Mouse (Mus musculus) lung, embryonic 16.5 days (tissue): Measurements from ENCODE around the gene Cdipt. TPM values are rescaled to one million over a fixed set of nuclear protein-coding genes. Genes with fewer than 3 reads are reported as not detected.

Experiments
- ATAC-seq: fragments of 200-750 bp; cut with Nextera tagmentation; 2 replicates; pipeline ENCODE4 v1.8.0; 2017; ENCODE audit warnings: low read depth, mild to moderate bottlenecking, moderate library complexity
- H3K27ac ChIP-seq: fragments of 300-500 bp; sonication (generic); 2 replicates; pipeline ENCODE4 v1.5.1; 2014; ENCODE audit warnings: mild to moderate bottlenecking, control low read depth, low read length
- H3K27me3 ChIP-seq: fragments of 300-500 bp; sonication (generic); 2 replicates; pipeline ENCODE4 v1.6.1; 2014; ENCODE audit warnings: low read depth, low read length, mixed read lengths; ENCODE audit not compliant: control insufficient read depth, insufficient read depth
- H3K36me3 ChIP-seq: fragments of 300-500 bp; sonication (generic); 2 replicates; pipeline ENCODE4 v1.6.1; 2014; ENCODE audit warnings: low read length; ENCODE audit not compliant: control insufficient read depth, insufficient read depth
- H3K4me1 ChIP-seq: fragments of 300-500 bp; sonication (generic); replicated peaks from 2 replicates; pipeline ENCODE4 v1.6.1; 2014; ENCODE audit warnings: low read length, mixed read lengths; ENCODE audit not compliant: control insufficient read depth, insufficient read depth
- H3K4me2 ChIP-seq: fragments of 300-500 bp; sonication (generic); 2 replicates; pipeline ENCODE4 v1.6.1; 2014; ENCODE audit warnings: low read depth, low read length, control low read depth
- H3K4me3 ChIP-seq: fragments of 300-500 bp; sonication (generic); 2 replicates; pipeline ENCODE4 v1.5.1; 2014; ENCODE audit warnings: mild to moderate bottlenecking, low read length, control low read depth
- H3K9ac ChIP-seq: fragments of 300-500 bp; sonication (generic); 2 replicates; pipeline ENCODE4 v1.6.1; 2014; ENCODE audit warnings: low read length, control low read depth
- H3K9me3 ChIP-seq: fragments of 300-500 bp; sonication (generic); 2 replicates; pipeline ENCODE4 v1.6.1; 2016; ENCODE audit warnings: low read length; ENCODE audit not compliant: control insufficient read depth
- WGBS: fragments of 180-500 bp; shearing (Covaris S2); extraction: QIAGEN DNeasy Blood & Tissue Kit; methylation state at CpG from one replicate; pipeline ENCODE4 v1.1.7; 2014; 5-methylcytosine and 5-hydroxymethylcytosine counted together
- polyA plus RNA-seq: library from polyadenylated mRNA; unstranded; fragments of >200 nt; fragmentation: Nextera tagmentation; extraction: Ambion mirVana; gene quantifications from 2 replicates; pipeline ENCODE4 v1.2.1, GENCODE M21; 2015

The Cdipt gene
- polyA plus RNA-seq, 1 experiment from 2014 or later: 119 TPM

GRCm38 (mm10) chr7:126949793-126950646 lies 25.7 kb upstream of the Cdipt start, which contains the start of gene Sez6l2:
Gene Sez6l2, plus strand, starts transcription at chr7:126950563.
- no peaks in the 10 kb centered on the region for H3K36me3 ChIP-seq
- H3K9ac ChIP-seq: 0 out of 2 replicates have a peak within 1 kb of the TSS, but pooled peaks have one; percentile 50
- H3K4me2 ChIP-seq: peak within 1 kb of the TSS; percentile 99
- H3K9me3 ChIP-seq: no peaks in the 10 kb centered on the region
- H3K4me3 ChIP-seq: peak within 1 kb of the TSS; percentile 54
- peak; percentile 90 for ATAC-seq
- peaks cover 18% of the 10 kb centered on the region for H3K27me3 ChIP-seq
- no peaks in the 10 kb centered on the region; the same call in 1 of the 2 replicates for H3K4me1 ChIP-seq
- under 1% methylated on average over 42 of the region's 42 CpGs for WGBS
- no peak within 1 kb of the TSS for H3K27ac ChIP-seq

GRCm38 (mm10) chr7:126950647-126951615 lies 24.8 kb upstream of the Cdipt start:
- Histone ChIP-seq H3K9me3 (no peaks in the 10 kb centered on the region), H3K27me3 (peaks cover 18% of the 10 kb centered on the region), H3K4me3 (peak overlapping the region; percentile 5; the same call in 1 of the 2 replicates), H3K4me2 (no peak overlapping the region), H3K4me1 (no peaks in the 10 kb centered on the region; the same call in 1 of the 2 replicates), H3K27ac (no peak overlapping the region), H3K36me3 (no peaks in the 10 kb centered on the region), H3K9ac (no peak overlapping the region)
- ATAC-seq: no peak
- 8% methylated on average over 26 of the region's 26 CpGs for WGBS

GRCm38 (mm10) chr7:126951741-126952140 lies 24.0 kb upstream of the Cdipt start:
- H3K4me1 ChIP-seq: no peaks in the 10 kb centered on the region; the same call in 1 of the 2 replicates
- H3K9ac ChIP-seq: no peak overlapping the region
- no peak overlapping the region for H3K4me3 ChIP-seq
- no peak overlapping the region for H3K27ac ChIP-seq
- ATAC-seq: no peak
- WGBS: 23% methylated on average over 4 of the region's 4 CpGs
- peaks cover 18% of the 10 kb centered on the region for H3K27me3 ChIP-seq
- no peak overlapping the region for H3K4me2 ChIP-seq
- H3K36me3 ChIP-seq: no peaks in the 10 kb centered on the region
- no peaks in the 10 kb centered on the region for H3K9me3 ChIP-seq

- no peaks in the 10 kb centered on the region for H3K36me3 ChIP-seq
- H3K4me1 ChIP-seq: no peaks in the 10 kb centered on the region; the same call in 1 of the 2 replicates
- no peak overlapping the region for H3K27ac ChIP-seq
- peaks cover 18% of the 10 kb centered on the region for H3K27me3 ChIP-seq
- no peak overlapping the region for H3K4me2 ChIP-seq
- ATAC-seq: no peak
- H3K4me3 ChIP-seq: no peak overlapping the region
- H3K9ac ChIP-seq: no peak overlapping the region
- 0% methylated on average over 8 of the region's 8 CpGs for WGBS
- H3K9me3 ChIP-seq: no peaks in the 10 kb centered on the region
Measured at GRCm38 (mm10) chr7:126952646-126953045, 23.1 kb upstream of the Cdipt start.

- Histone ChIP-seq H3K4me2 (no peak overlapping the region), H3K27ac (no peak overlapping the region), H3K4me3 (no peak overlapping the region), H3K27me3 (peaks cover 15% of the 10 kb centered on the region), H3K4me1 (no peaks in the 10 kb centered on the region), H3K9ac (no peak overlapping the region), H3K9me3 (no peaks in the 10 kb centered on the region), H3K36me3 (no peaks in the 10 kb centered on the region)
- WGBS: 63% methylated on average over 3 of the region's 3 CpGs
- no peak for ATAC-seq
Measured at GRCm38 (mm10) chr7:126955125-126955524, 20.6 kb upstream of the Cdipt start.

- Histone ChIP-seq H3K27me3 (peaks cover 10% of the 10 kb centered on the region), H3K4me1 (no peaks in the 10 kb centered on the region), H3K9me3 (no peaks in the 10 kb centered on the region), H3K4me3 (no peak overlapping the region), H3K9ac (no peak overlapping the region), H3K4me2 (no peak overlapping the region), H3K27ac (no peak overlapping the region), H3K36me3 (no peaks in the 10 kb centered on the region)
- WGBS: 46% methylated on average over 9 of the region's 9 CpGs
- ATAC-seq: no peak
Measured at GRCm38 (mm10) chr7:126959780-126960179, 15.9 kb upstream of the Cdipt start.

GRCm38 (mm10) chr7:126961095-126961494 lies 14.6 kb upstream of the Cdipt start:
- WGBS: 81% methylated on average over 5 of the region's 5 CpGs
- Histone ChIP-seq H3K36me3 (no peaks in the 10 kb centered on the region), H3K9ac (no peak overlapping the region), H3K4me3 (no peak overlapping the region), H3K4me2 (no peak overlapping the region), H3K9me3 (no peaks in the 10 kb centered on the region), H3K27me3 (peaks cover 10% of the 10 kb centered on the region), H3K4me1 (no peaks in the 10 kb centered on the region), H3K27ac (no peak overlapping the region)
- ATAC-seq: no peak

- H3K4me3 ChIP-seq: no peak overlapping the region
- H3K4me1 ChIP-seq: no peaks in the 10 kb centered on the region
- no peaks in the 10 kb centered on the region for H3K36me3 ChIP-seq
- H3K27me3 ChIP-seq: peaks cover 10% of the 10 kb centered on the region
- H3K4me2 ChIP-seq: no peak overlapping the region
- no peak overlapping the region for H3K27ac ChIP-seq
- WGBS: 85% methylated on average over 4 of the region's 4 CpGs
- no peak overlapping the region for H3K9ac ChIP-seq
- ATAC-seq: no peak
- no peaks in the 10 kb centered on the region for H3K9me3 ChIP-seq
Measured at GRCm38 (mm10) chr7:126961965-126962364, 13.7 kb upstream of the Cdipt start.
